Mouse (Mus musculus) midbrain, embryonic 14.5 days (tissue): ENCODE measurements at regions not wholly inside any gene's neighbourhood (a gene's known extent, or its start where the extent isn't known, plus 50 kb on each side); places are given as distances from the start of the nearest gene placed in this dataset.

Experiments
- ATAC-seq: fragments of 200-750 bp; cut with Nextera tagmentation; 2 replicates; pipeline ENCODE4 v1.8.0; 2017; ENCODE audit warnings: moderate number of reproducible peaks, moderate library complexity; ENCODE audit not compliant: low FRiP score, low TSS enrichment
- DNase-seq: peaks from one replicate; pipeline ENCODE4 v3.0.0-alpha.2; 2015
- H3K27ac ChIP-seq: fragments of 300-500 bp; sonication (generic); replicated peaks from 2 replicates; pipeline ENCODE4 v1.5.1; 2014; ENCODE audit warnings: mild to moderate bottlenecking, low read depth, low read length, moderate library complexity
- H3K27me3 ChIP-seq: fragments of 300-500 bp; sonication (generic); 2 replicates; pipeline ENCODE4 v1.6.1; 2014; ENCODE audit warnings: low read length, control low read depth, mixed read lengths; ENCODE audit not compliant: control insufficient read depth, insufficient read depth
- H3K36me3 ChIP-seq: fragments of 300-500 bp; sonication (generic); 2 replicates; pipeline ENCODE4 v1.6.1; 2014; ENCODE audit warnings: low read length, control low read depth; ENCODE audit not compliant: control insufficient read depth, insufficient read depth
- H3K4me1 ChIP-seq: fragments of 300-500 bp; sonication (generic); 2 replicates; pipeline ENCODE4 v1.6.1; 2014; ENCODE audit warnings: mild to moderate bottlenecking, antibody characterized with exemption, low read length, control low read depth; ENCODE audit not compliant: control insufficient read depth, insufficient read depth
- H3K4me2 ChIP-seq: fragments of 300-500 bp; sonication (generic); 2 replicates; pipeline ENCODE4 v1.6.1; 2014; ENCODE audit warnings: mild to moderate bottlenecking, low read length, moderate library complexity
- H3K4me3 ChIP-seq: fragments of 300-500 bp; sonication (generic); replicated peaks from 2 replicates; pipeline ENCODE4 v1.5.1; 2014; ENCODE audit warnings: low read depth, low read length
- H3K9ac ChIP-seq: fragments of 300-500 bp; sonication (generic); replicated peaks from 2 replicates; pipeline ENCODE4 v1.6.1; 2014; ENCODE audit warnings: mild to moderate bottlenecking, low read length, moderate library complexity
- H3K9me3 ChIP-seq: fragments of 300-500 bp; sonication (generic); 2 replicates; pipeline ENCODE4 v1.6.1; 2016; ENCODE audit warnings: low read length, control low read depth, mixed read lengths; ENCODE audit not compliant: control insufficient read depth
- WGBS: fragments of 180-500 bp; shearing (Covaris S2); extraction: QIAGEN DNeasy Blood & Tissue Kit; methylation state at CpG from one replicate; pipeline ENCODE4 v1.1.7; 2014; 5-methylcytosine and 5-hydroxymethylcytosine counted together

- DNase-seq (no peak), ATAC-seq (no peak)
- Histone ChIP-seq H3K27ac (no peak overlapping the region), H3K9ac (no peak overlapping the region), H3K36me3 (no peaks in the 10 kb centered on the region), H3K27me3 (no peaks in the 10 kb centered on the region), H3K4me1 (peaks cover 3% of the 10 kb centered on the region; the same call in 1 of the 2 replicates), H3K4me2 (no peak overlapping the region), H3K4me3 (no peak overlapping the region), H3K9me3 (no peaks in the 10 kb centered on the region)
- WGBS = 65% methylated on average over 5 of the region's 5 CpGs
Observed at GRCm38 (mm10) chr14:25385644-25386043, 73.3 kb upstream of the Zmiz1 start.

- Histone ChIP-seq H3K27ac (no peak overlapping the region), H3K27me3 (no peaks in the 10 kb centered on the region), H3K9ac (no peak overlapping the region), H3K4me1 (peaks cover 3% of the 10 kb centered on the region; the same call in 1 of the 2 replicates), H3K36me3 (no peaks in the 10 kb centered on the region), H3K4me3 (no peak overlapping the region), H3K4me2 (no peak overlapping the region), H3K9me3 (no peaks in the 10 kb centered on the region)
- 90% methylated on average over 4 of the region's 4 CpGs for WGBS
- no peak for DNase-seq
- ATAC-seq = no peak
Observed at GRCm38 (mm10) chr14:25387780-25388179, 71.2 kb upstream of the Zmiz1 start.

- WGBS = 7% methylated on average over 2 of the region's 2 CpGs
- Histone ChIP-seq H3K4me1 (peaks cover 3% of the 10 kb centered on the region; the same call in 1 of the 2 replicates), H3K27me3 (no peaks in the 10 kb centered on the region), H3K9me3 (no peaks in the 10 kb centered on the region), H3K9ac (no peak overlapping the region), H3K4me3 (no peak overlapping the region), H3K4me2 (no peak overlapping the region), H3K36me3 (no peaks in the 10 kb centered on the region), H3K27ac (no peak overlapping the region)
- ATAC-seq (no peak), DNase-seq (no peak)
Observed at GRCm38 (mm10) chr14:25389314-25389713, 69.7 kb upstream of the Zmiz1 start.

GRCm38 (mm10) chr14:25392412-25392811 lies 66.6 kb upstream of the Zmiz1 start:
- no peak overlapping the region for H3K4me3 ChIP-seq
- H3K4me1 ChIP-seq = peaks cover 21% of the 10 kb centered on the region
- ATAC-seq = no peak
- no peak overlapping the region for H3K27ac ChIP-seq
- H3K4me2 ChIP-seq = no peak overlapping the region
- H3K9me3 ChIP-seq = no peaks in the 10 kb centered on the region
- no peaks in the 10 kb centered on the region for H3K27me3 ChIP-seq
- H3K9ac ChIP-seq = no peak overlapping the region
- WGBS = 71% methylated on average over 6 of the region's 6 CpGs
- H3K36me3 ChIP-seq = no peaks in the 10 kb centered on the region
- DNase-seq = no peak

- H3K9ac ChIP-seq = no peak overlapping the region
- 77% methylated on average over 6 of the region's 6 CpGs for WGBS
- H3K27me3 ChIP-seq = no peaks in the 10 kb centered on the region
- peaks cover 26% of the 10 kb centered on the region for H3K4me1 ChIP-seq
- DNase-seq = no peak
- no peaks in the 10 kb centered on the region for H3K9me3 ChIP-seq
- H3K36me3 ChIP-seq = no peaks in the 10 kb centered on the region
- no peak overlapping the region for H3K4me2 ChIP-seq
- no peak overlapping the region for H3K4me3 ChIP-seq
- no peak overlapping the region for H3K27ac ChIP-seq
- ATAC-seq = no peak
Observed at GRCm38 (mm10) chr14:25392940-25393339, 66.0 kb upstream of the Zmiz1 start.

- no peaks in the 10 kb centered on the region for H3K27me3 ChIP-seq
- DNase-seq (peak; percentile 46), ATAC-seq (no peak)
- no peaks in the 10 kb centered on the region for H3K36me3 ChIP-seq
- H3K4me2 ChIP-seq = no peak overlapping the region
- WGBS = 39% methylated on average over 6 of the region's 6 CpGs
- H3K27ac ChIP-seq = peak overlapping the region; percentile 10; the same call in 1 of the 2 replicates
- H3K4me1 ChIP-seq = peaks cover 33% of the 10 kb centered on the region
- H3K9ac ChIP-seq = no peak overlapping the region
- H3K9me3 ChIP-seq = no peaks in the 10 kb centered on the region
- H3K4me3 ChIP-seq = no peak overlapping the region
Observed at GRCm38 (mm10) chr14:25394931-25395330, 64.1 kb upstream of the Zmiz1 start.

GRCm38 (mm10) chr14:25396990-25397531 lies 61.9 kb upstream of the Zmiz1 start:
- WGBS = under 1% methylated on average over 9 of the region's 9 CpGs
- H3K9ac ChIP-seq = no peak overlapping the region

GRCm38 (mm10) chr14:25397751-25398150 lies 61.2 kb upstream of the Zmiz1 start:
- peak; percentile 64 for DNase-seq
- no peak overlapping the region for H3K4me3 ChIP-seq
- ATAC-seq = peak; percentile 60; the same call in 1 of the 2 replicates
- no peaks in the 10 kb centered on the region for H3K36me3 ChIP-seq
- peaks cover 33% of the 10 kb centered on the region for H3K4me1 ChIP-seq
- no peaks in the 10 kb centered on the region for H3K9me3 ChIP-seq
- H3K27me3 ChIP-seq = no peaks in the 10 kb centered on the region
- H3K9ac ChIP-seq = 0 out of 2 replicates have a peak overlapping the region, but pooled peaks have one; percentile 13
- WGBS = 4% methylated on average over 5 of the region's 5 CpGs
- peak overlapping the region; percentile 88 for H3K27ac ChIP-seq
- 0 out of 2 replicates have a peak overlapping the region, but pooled peaks have one; percentile 9 for H3K4me2 ChIP-seq

More at GRCm38 (mm10) chr14:25396990-25397531, 61.9 kb upstream of the Zmiz1 start:
- peak; percentile 79 for DNase-seq
- Histone ChIP-seq H3K36me3 (no peaks in the 10 kb centered on the region), H3K4me1 (peaks cover 33% of the 10 kb centered on the region), H3K4me2 (peak overlapping the region; percentile 11), H3K9me3 (no peaks in the 10 kb centered on the region), H3K4me3 (no peak overlapping the region), H3K27me3 (no peaks in the 10 kb centered on the region), H3K27ac (peak overlapping the region; percentile 88)
- peak; percentile 70 for ATAC-seq

- Histone ChIP-seq H3K4me1 (peaks cover 33% of the 10 kb centered on the region), H3K36me3 (no peaks in the 10 kb centered on the region), H3K4me2 (no peak overlapping the region), H3K27me3 (no peaks in the 10 kb centered on the region), H3K27ac (no peak overlapping the region), H3K4me3 (no peak overlapping the region), H3K9me3 (no peaks in the 10 kb centered on the region), H3K9ac (no peak overlapping the region)
- ATAC-seq (no peak), DNase-seq (no peak)
- 91% methylated on average over 5 of the region's 5 CpGs for WGBS
Observed at GRCm38 (mm10) chr14:25398745-25399144, 60.2 kb upstream of the Zmiz1 start.
